Mouse (Mus musculus) cerebellum, adult 11-12 months (tissue): ENCODE results near the gene Mybl2.

Experiments used
- DNase-seq: peaks from one replicate; pipeline ENCODE4 v3.0.0; 2022

Mybl2 gene

GRCm38 (mm10) chr2:163120626-163121352 lies 66.3 kb downstream of the Mybl2 start:
- no peak for DNase-seq

GRCm38 (mm10) chr2:163121353-163121660 lies 66.8 kb downstream of the Mybl2 start:
- DNase-seq: no peak

- DNase-seq: no peak
Measured at GRCm38 (mm10) chr2:163122319-163122718, 67.8 kb downstream of the Mybl2 start.

GRCm38 (mm10) chr2:163123496-163123895 lies 69.0 kb downstream of the Mybl2 start:
- no peak for DNase-seq

GRCm38 (mm10) chr2:163130837-163131236 lies 76.3 kb downstream of the Mybl2 start:
- no peak for DNase-seq

GRCm38 (mm10) chr2:163132314-163132713 lies 77.8 kb downstream of the Mybl2 start:
- no peak for DNase-seq
